In genomic region chr6:83448911-83449310, GRCm38 (mm10) we compare ENCODE assay signal across 15 mouse cellular contexts. TPM values are rescaled to one million over a fixed set of nuclear protein-coding genes. Genes with fewer than 3 reads are reported as not detected.
DNase-seq lines count a peak whose midpoint lies in the region; ATAC-seq and TF ChIP-seq lines count a peak whose summit lies in the region.
"Had no signal": no experiment of that assay in that cellular context is flagged by ENCODE, and none has a peak within 500 bp of the region (broad histone marks: within the 10 kb centered on the region; RNA-seq: fewer than 3 reads in every experiment).

No protein-coding gene starts in this region.

- H3K9ac ChIP-seq in heart, embryonic 13.5 days, result peak overlapping the region; percentile 58; the same call in 1 of the 2 replicates
- H3K9ac ChIP-seq: embryonic facial prominence, embryonic 12.5 days; limb, embryonic 12.5 days had no signal

- H3K4me3 ChIP-seq in heart, embryonic 13.5 days, result no peak overlapping the region
- no peak overlapping the region for H3K4me3 ChIP-seq in spleen, adult 2 months (ENCODE audit: extremely low read depth, insufficient read depth, insufficient read length)
- H3K4me3 ChIP-seq: embryonic facial prominence, embryonic 12.5 days; limb, embryonic 12.5 days had no signal

- no peak for TF ChIP-seq CTCF in spleen, adult 2 months (IDR thresholded peaks at IDR 0.05; ENCODE audit: extremely low read depth, insufficient read depth, insufficient read length, insufficient replicate concordance)

- H3K27ac ChIP-seq in heart, embryonic 13.5 days (replicated peaks), result peak overlapping the region; percentile 85
- 0 out of 2 replicates have a peak overlapping the region, but pooled peaks have one; percentile 4 for H3K27ac ChIP-seq in spleen, adult 2 months (ENCODE audit: insufficient read depth, low read length)
- H3K27ac ChIP-seq: limb, embryonic 12.5 days had no signal

- H3K4me1 ChIP-seq in heart, embryonic 13.5 days, result peaks cover 99% of the 10 kb centered on the region
- peaks cover 42% of the 10 kb centered on the region; the same call in 1 of the 2 replicates for H3K4me1 ChIP-seq in spleen, adult 2 months (ENCODE audit: control insufficient read depth, insufficient read depth, insufficient read length)

- intact Hi-C loops in heart, postnatal 14 days (cut with DNase I), result no loop called here

- 47% methylated on average over 4 of the region's 4 CpGs for WGBS in heart, embryonic 13.5 days
- 31% methylated on average over 4 of the region's 4 CpGs for WGBS in spleen, adult 2 months

- no peak for TF ChIP-seq POLR2A in spleen, adult 2 months (IDR thresholded peaks at IDR 0.05; ENCODE audit: low read depth, low read length)

- H3K4me2 ChIP-seq in heart, embryonic 13.5 days, result peak overlapping the region; percentile 44
- H3K4me2 ChIP-seq: embryonic facial prominence, embryonic 12.5 days; limb, embryonic 12.5 days had no signal

- H3K9me3 ChIP-seq in heart, embryonic 13.5 days, result no peaks in the 10 kb centered on the region
- H3K9me3 ChIP-seq: embryonic facial prominence, embryonic 12.5 days; limb, embryonic 12.5 days had no signal

- H3K36me3 ChIP-seq in heart, embryonic 13.5 days, result peaks cover 37% of the 10 kb centered on the region
- H3K36me3 ChIP-seq in spleen, adult 2 months (ENCODE audit: control insufficient read depth, insufficient read depth, low read length), result peaks cover 1% of the 10 kb centered on the region; the same call in 1 of the 2 replicates

- no peak for ATAC-seq in heart, embryonic 13.5 days (ENCODE audit: extremely low read depth, insufficient number of reproducible peaks, low FRiP score, low TSS enrichment)
- peak; percentile 8 to 44; a peak in 3 of 4 replicates for ATAC-seq in hematopoietic stem cell, adult 5-6 weeks (replicated peaks in 1 of 2; ENCODE audit: insufficient read depth in 1 of 2, low FRiP score in 2 of 2, low TSS enrichment in 1 of 2, low read depth in 1 of 2, poor library complexity in 2 of 2, severe bottlenecking in 2 of 2)
- ATAC-seq: forebrain, embryonic 14.5 days had no signal

- DNase-seq in heart, postnatal 14 days, result no peak
- no peak for DNase-seq in spleen, adult 2 months (ENCODE audit: low read depth in 1 of 2, low spot score in 2 of 2)
- no peak for DNase-seq in spleen, adult 12 weeks (ENCODE audit: low spot score)
- DNase-seq in naive thymus-derived CD4-positive, alpha-beta T cell, adult 2 months (ENCODE audit: low read depth), result peak; percentile 55
- no peak for DNase-seq in cerebellum, adult 18-20 months
- no peak for DNase-seq in cerebellum, postnatal 4 days (ENCODE audit: low spot score in 2 of 2)
- DNase-seq: cerebellum, adult 2 months; gastrocnemius, postnatal 25 days; layer of hippocampus, postnatal 36 days had no signal

- H3K27me3 ChIP-seq in heart, embryonic 13.5 days (replicated peaks), result no peaks in the 10 kb centered on the region
- no peaks in the 10 kb centered on the region for H3K27me3 ChIP-seq in spleen, adult 2 months (ENCODE audit: control insufficient read depth, insufficient read depth, low read length)
- H3K27me3 ChIP-seq: CH12.LX; embryonic facial prominence, embryonic 12.5 days; limb, embryonic 12.5 days had no signal

RNA-seq across cellular contexts. Expression of gene Tet3, which starts 10.0 kb away (rescaled TPM):
- 27.7 and 30.6 TPM in 2 replicates for polyA plus RNA-seq in heart, embryonic 13.5 days (2015; fragmentation: Nextera tagmentation; extraction: Ambion mirVana)
- 10 to 100 TPM; 46.2 to 49.0 TPM for total RNA-seq in heart, postnatal 14 days (2021)
- polyA plus RNA-seq in spleen, adult 2 months (2012; rRNA removed), result 21.1 and 22.9 TPM in 2 replicates
- total RNA-seq in hematopoietic stem cell, adult 5-6 weeks (2017), result 13.4 and 20.4 TPM in 2 replicates

RNA-seq across cellular contexts. Expression of gene Dguok, which starts 57.9 kb away (rescaled TPM):
- polyA plus RNA-seq in heart, embryonic 13.5 days (2015; fragmentation: Nextera tagmentation; extraction: Ambion mirVana), result 54.0 and 55.2 TPM in 2 replicates
- total RNA-seq in heart, postnatal 14 days (2021), result 10 to 100 TPM; 28.3 to 31.8 TPM
- 41.8 and 44.9 TPM in 2 replicates for polyA plus RNA-seq in spleen, adult 2 months (2012; rRNA removed)
- 52.6 and 55.5 TPM in 2 replicates for total RNA-seq in hematopoietic stem cell, adult 5-6 weeks (2017)
